Mouse (Mus musculus) neural tube, embryonic 11.5 days (tissue): ENCODE data around the gene Ica1l. TPM values are rescaled to one million over a fixed set of nuclear protein-coding genes. Genes with fewer than 3 reads are reported as not detected.

Experiments
- ATAC-seq: fragments of 200-750 bp; cut with Nextera tagmentation; 2 replicates; pipeline ENCODE4 v1.8.0; 2017; ENCODE audit warnings: moderate number of reproducible peaks, mild to moderate bottlenecking, moderate TSS enrichment, moderate library complexity; ENCODE audit not compliant: insufficient read depth, low FRiP score, low TSS enrichment
- DNase-seq: peaks from one replicate; pipeline ENCODE4 v3.0.0-alpha.2; 2015; ENCODE audit warnings: low spot score
- H3K27ac ChIP-seq: fragments of 300-500 bp; sonication (generic); 2 replicates; pipeline ENCODE4 v1.5.1; 2014; ENCODE audit warnings: low read depth, mild to moderate bottlenecking, low read length
- H3K27me3 ChIP-seq: fragments of 300-500 bp; sonication (generic); 2 replicates; pipeline ENCODE4 v1.6.1; 2014; ENCODE audit warnings: mild to moderate bottlenecking, low read length, mixed read lengths; ENCODE audit not compliant: control insufficient read depth, insufficient read depth
- H3K36me3 ChIP-seq: fragments of 300-500 bp; sonication (generic); 2 replicates; pipeline ENCODE4 v1.6.1; 2014; ENCODE audit warnings: mild to moderate bottlenecking, low read length, moderate library complexity, mixed read lengths; ENCODE audit not compliant: control insufficient read depth, insufficient read depth
- H3K4me1 ChIP-seq: fragments of 300-500 bp; sonication (generic); 2 replicates; pipeline ENCODE4 v1.6.1; 2014; ENCODE audit warnings: low read length, mixed read lengths; ENCODE audit not compliant: control insufficient read depth, insufficient read depth
- H3K4me2 ChIP-seq: fragments of 300-500 bp; sonication (generic); 2 replicates; pipeline ENCODE4 v1.6.1; 2014; ENCODE audit warnings: low read depth, mild to moderate bottlenecking, moderate library complexity
- H3K4me3 ChIP-seq: fragments of 300-500 bp; sonication (generic); 2 replicates; pipeline ENCODE4 v1.5.1; 2014; ENCODE audit warnings: low read depth, low read length
- H3K9ac ChIP-seq: fragments of 300-500 bp; sonication (generic); 2 replicates; pipeline ENCODE4 v1.6.1; 2014; ENCODE audit warnings: mild to moderate bottlenecking, low read length
- H3K9me3 ChIP-seq: fragments of 300-500 bp; sonication (generic); 2 replicates; pipeline ENCODE4 v1.6.1; 2016; ENCODE audit warnings: low read length; ENCODE audit not compliant: control insufficient read depth
- WGBS: fragments of 180-500 bp; shearing (Covaris S2); extraction: QIAGEN DNeasy Blood & Tissue Kit; methylation state at CpG from one replicate; pipeline ENCODE4 v1.1.7; 2014; 5-methylcytosine and 5-hydroxymethylcytosine counted together
- polyA plus RNA-seq: library from polyadenylated mRNA; unstranded; fragments of >200 nt; fragmentation: Nextera tagmentation; extraction: Ambion mirVana; gene quantifications from 2 replicates; pipeline ENCODE4 v1.2.1, GENCODE M21; 2014

Ica1l gene
- polyA plus RNA-seq, 1 experiment from 2014 or later, result 6.5 TPM

- 77% methylated on average over 5 of the region's 5 CpGs for WGBS
- H3K9ac ChIP-seq, result no peak overlapping the region
- no peaks in the 10 kb centered on the region for H3K4me1 ChIP-seq
- DNase-seq, result no peak
- no peaks in the 10 kb centered on the region for H3K27me3 ChIP-seq
- H3K4me3 ChIP-seq, result no peak overlapping the region
- no peaks in the 10 kb centered on the region for H3K9me3 ChIP-seq
- no peak overlapping the region for H3K4me2 ChIP-seq
- H3K27ac ChIP-seq, result no peak overlapping the region
- ATAC-seq, result no peak
- no peaks in the 10 kb centered on the region for H3K36me3 ChIP-seq
These were observed 45.6 kb downstream of the Ica1l start for GRCm38 (mm10) chr1:59997352-59997751.

GRCm38 (mm10) chr1:59995646-59996045 lies 47.3 kb downstream of the Ica1l start:
- no peak for DNase-seq
- no peaks in the 10 kb centered on the region for H3K27me3 ChIP-seq
- 49% methylated on average over 3 of the region's 3 CpGs for WGBS
- no peaks in the 10 kb centered on the region for H3K4me1 ChIP-seq
- H3K9me3 ChIP-seq, result no peaks in the 10 kb centered on the region
- H3K27ac ChIP-seq, result no peak overlapping the region
- ATAC-seq, result no peak
- no peak overlapping the region for H3K4me2 ChIP-seq
- H3K4me3 ChIP-seq, result no peak overlapping the region
- H3K36me3 ChIP-seq, result no peaks in the 10 kb centered on the region
- no peak overlapping the region for H3K9ac ChIP-seq

GRCm38 (mm10) chr1:59987399-59988040 lies 55.5 kb downstream of the Ica1l start:
- DNase-seq, result no peak
- 93% methylated on average over 3 of the region's 3 CpGs for whole genome bisulfite sequencing

GRCm38 (mm10) chr1:59986626-59987025 lies 56.4 kb downstream of the Ica1l start:
- Histone ChIP-seq H3K4me3 (no peak overlapping the region), H3K9me3 (no peaks in the 10 kb centered on the region), H3K4me2 (no peak overlapping the region), H3K36me3 (peaks cover 4% of the 10 kb centered on the region; the same call in 1 of the 2 replicates), H3K27ac (no peak overlapping the region), H3K27me3 (no peaks in the 10 kb centered on the region), H3K9ac (no peak overlapping the region), H3K4me1 (no peaks in the 10 kb centered on the region)
- ATAC-seq (no peak), DNase-seq (no peak)

More at GRCm38 (mm10) chr1:59987399-59988040, 55.5 kb downstream of the Ica1l start:
- H3K4me1 ChIP-seq, result no peaks in the 10 kb centered on the region
- H3K4me3 ChIP-seq, result no peak overlapping the region
- ATAC-seq, result no peak
- H3K4me2 ChIP-seq, result no peak overlapping the region
- H3K27ac ChIP-seq, result no peak overlapping the region
- peaks cover 4% of the 10 kb centered on the region; the same call in 1 of the 2 replicates for H3K36me3 ChIP-seq
- H3K9me3 ChIP-seq, result no peaks in the 10 kb centered on the region
- H3K27me3 ChIP-seq, result no peaks in the 10 kb centered on the region
- H3K9ac ChIP-seq, result no peak overlapping the region

- Histone ChIP-seq H3K27ac (no peak overlapping the region), H3K4me1 (no peaks in the 10 kb centered on the region), H3K9me3 (no peaks in the 10 kb centered on the region), H3K36me3 (no peaks in the 10 kb centered on the region), H3K27me3 (no peaks in the 10 kb centered on the region), H3K4me3 (no peak overlapping the region), H3K9ac (no peak overlapping the region), H3K4me2 (no peak overlapping the region)
- 90% methylated on average over 4 of the region's 4 CpGs for WGBS
- no peak for ATAC-seq
- DNase-seq, result no peak
These were observed 75.7 kb downstream of the Ica1l start for GRCm38 (mm10) chr1:59967291-59967690.

- Histone ChIP-seq H3K4me2 (no peak overlapping the region), H3K9ac (no peak overlapping the region), H3K4me1 (no peaks in the 10 kb centered on the region), H3K9me3 (no peaks in the 10 kb centered on the region), H3K36me3 (no peaks in the 10 kb centered on the region), H3K27me3 (no peaks in the 10 kb centered on the region), H3K27ac (no peak overlapping the region), H3K4me3 (no peak overlapping the region)
- 88% methylated on average over 6 of the region's 6 CpGs for WGBS
- ATAC-seq (no peak), DNase-seq (no peak)
These were observed 76.7 kb downstream of the Ica1l start for GRCm38 (mm10) chr1:59966171-59966785.

- H3K36me3 ChIP-seq, result no peaks in the 10 kb centered on the region; the same call in 1 of the 2 replicates
- DNase-seq, result no peak
- ATAC-seq, result no peak
These were observed 83.0 kb downstream of the Ica1l start for GRCm38 (mm10) chr1:59959941-59960340.

GRCm38 (mm10) chr1:59957206-59957605 lies 85.8 kb downstream of the Ica1l start:
- no peak overlapping the region for H3K4me3 ChIP-seq
- ATAC-seq (no peak), DNase-seq (no peak)
- no peaks in the 10 kb centered on the region for H3K9me3 ChIP-seq
- no peaks in the 10 kb centered on the region for H3K4me1 ChIP-seq
- H3K27ac ChIP-seq, result no peak overlapping the region
- no peak overlapping the region for H3K4me2 ChIP-seq
- no peaks in the 10 kb centered on the region; the same call in 1 of the 2 replicates for H3K36me3 ChIP-seq
- no peak overlapping the region for H3K9ac ChIP-seq
- WGBS, result 90% methylated on average over 3 of the region's 3 CpGs
- no peaks in the 10 kb centered on the region for H3K27me3 ChIP-seq

More at GRCm38 (mm10) chr1:59959941-59960340, 83.0 kb downstream of the Ica1l start:
- Histone ChIP-seq H3K27ac (no peak overlapping the region), H3K27me3 (no peaks in the 10 kb centered on the region), H3K4me2 (no peak overlapping the region), H3K9ac (no peak overlapping the region), H3K4me1 (no peaks in the 10 kb centered on the region), H3K4me3 (no peak overlapping the region), H3K9me3 (no peaks in the 10 kb centered on the region)
- WGBS, result 98% methylated on average over 1 of the region's 1 CpGs

GRCm38 (mm10) chr1:59947509-59947908 lies 95.5 kb downstream of the Ica1l start:
- WGBS, result 94% methylated on average over 4 of the region's 4 CpGs
- DNase-seq (no peak), ATAC-seq (no peak)
- no peaks in the 10 kb centered on the region for H3K27me3 ChIP-seq
- no peak overlapping the region for H3K9ac ChIP-seq
- no peaks in the 10 kb centered on the region for H3K4me1 ChIP-seq
- H3K4me2 ChIP-seq, result no peak overlapping the region
- no peak overlapping the region for H3K4me3 ChIP-seq
- no peaks in the 10 kb centered on the region for H3K9me3 ChIP-seq
- no peak overlapping the region for H3K27ac ChIP-seq
- no peaks in the 10 kb centered on the region for H3K36me3 ChIP-seq
